Mouse (Mus musculus) ES-Bruce4 (cell line): ENCODE measurements around the gene Ttc30a1.

Experiments
- CTCF ChIP-seq: IDR thresholded peaks from one replicate; pipeline ENCODE4 v1.8.1; 2011; ENCODE audit warnings: low read depth, low read length
- EP300 ChIP-seq: IDR thresholded peaks from 2 replicates; pipeline ENCODE4 v1.6.1; 2011; ENCODE audit warnings: low read depth, low read length; ENCODE audit not compliant: insufficient read depth
- POLR2A ChIP-seq: IDR thresholded peaks from one replicate; pipeline ENCODE4 v1.8.1; 2011; ENCODE audit warnings: low read length; ENCODE audit not compliant: insufficient read depth

DNA sequence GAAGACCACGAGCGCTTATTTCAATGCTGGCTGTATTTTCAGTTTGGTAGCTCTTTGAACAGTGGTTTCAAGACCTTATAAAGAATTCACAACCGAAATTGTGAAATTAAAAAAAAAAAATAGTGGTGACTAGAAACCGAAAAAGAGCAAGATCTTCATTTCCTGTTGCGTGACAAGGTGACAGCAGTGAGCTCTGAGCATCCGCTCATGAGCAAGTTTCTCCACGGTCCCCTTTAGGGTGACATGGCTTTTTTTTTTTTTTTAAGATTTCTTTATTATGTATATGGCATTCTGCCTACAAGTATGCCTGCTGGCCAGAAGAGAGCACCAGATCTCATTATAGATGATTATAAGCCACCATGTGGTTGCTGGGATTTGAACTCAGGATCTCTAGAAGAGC is 33.7 kb upstream of the Ttc30a1 start:
- TF ChIP-seq EP300 = no peak
- TF ChIP-seq CTCF = no peak
- TF ChIP-seq POLR2A = no peak
